Mouse (Mus musculus): ENCODE measurements at regions not wholly inside any gene's neighbourhood (a gene's known extent, or its start where the extent isn't known, plus 50 kb on each side); places are given as distances from the start of the nearest gene placed in this dataset.
A peak's percentile ranks its signal among the peaks of the same experiment; 100 is the strongest.

DNA sequence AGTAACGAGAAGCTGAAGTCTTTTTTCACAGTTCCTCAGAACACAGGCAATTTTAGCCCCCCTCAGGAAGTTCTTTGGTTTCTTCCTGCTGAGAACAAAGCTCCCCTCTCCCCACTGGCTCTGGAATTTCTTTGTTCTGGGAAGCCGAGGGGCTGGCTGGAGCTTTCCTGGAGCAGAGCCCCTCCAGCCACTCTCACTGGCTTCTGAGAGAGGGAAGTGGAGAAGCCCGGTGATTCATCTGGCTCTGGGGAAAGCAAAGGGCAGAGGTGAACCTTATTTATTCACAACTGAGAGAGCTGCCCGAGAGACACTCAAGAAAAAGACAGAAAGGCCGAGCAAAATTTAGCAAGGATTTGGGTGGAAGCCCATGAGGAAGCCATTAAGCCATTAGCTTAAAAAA, 63.9 kb downstream of the Ddx3x start:
- peak; percentile 46 to 51 for DNase-seq (ENCODE audit: low spot score in 2 of 2)

DNA sequence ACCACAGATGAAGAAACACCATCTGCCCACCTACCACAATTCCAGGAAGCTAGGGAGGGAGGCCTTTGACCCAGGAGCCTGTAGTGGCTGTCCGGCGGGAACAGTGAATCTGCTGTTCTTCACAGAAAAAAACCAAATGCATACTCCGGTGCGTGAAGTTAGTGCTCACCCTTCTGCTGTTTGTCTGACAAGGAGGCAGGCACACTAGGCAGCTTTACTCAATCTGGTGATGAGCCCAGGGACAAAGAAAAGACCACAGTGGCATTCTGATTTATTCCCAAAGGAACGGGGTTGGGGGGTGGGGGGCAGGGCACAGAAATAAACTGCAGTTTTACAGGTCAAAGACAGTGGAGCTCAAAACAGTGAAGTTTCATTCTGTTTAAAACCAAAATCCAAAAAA, 64.4 kb downstream of the Ddx3x start:
- DNase-seq (ENCODE audit: low spot score in 2 of 2) = no peak

GRCm38 (mm10) chrX:13346011-13346631, 65.4 kb downstream of the Ddx3x start:
- no peak for DNase-seq (ENCODE audit: low spot score in 2 of 2)

DNA sequence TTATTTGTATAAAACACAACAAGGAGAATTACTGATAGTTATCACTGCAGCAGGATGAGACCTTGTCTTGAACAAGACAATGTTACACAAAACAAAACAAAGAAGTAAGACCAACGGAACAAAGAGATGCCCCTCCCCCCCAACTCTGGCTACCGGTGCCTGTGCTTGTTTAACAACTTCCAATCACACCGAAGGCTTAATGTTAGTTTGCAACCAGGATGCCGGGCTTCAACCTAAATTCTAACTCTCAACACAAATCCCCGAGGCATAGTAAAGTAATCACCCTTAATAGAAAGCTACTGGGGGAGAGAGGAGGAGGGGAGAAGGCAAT, 65.9 kb downstream of the Ddx3x start:
- no peak for DNase-seq (ENCODE audit: low spot score in 2 of 2)

- DNase-seq (ENCODE audit: low spot score in 2 of 2) = peak; percentile 81 to 83
These were observed 66.5 kb downstream of the Ddx3x start for GRCm38 (mm10) chrX:13347027-13347840.

DNA sequence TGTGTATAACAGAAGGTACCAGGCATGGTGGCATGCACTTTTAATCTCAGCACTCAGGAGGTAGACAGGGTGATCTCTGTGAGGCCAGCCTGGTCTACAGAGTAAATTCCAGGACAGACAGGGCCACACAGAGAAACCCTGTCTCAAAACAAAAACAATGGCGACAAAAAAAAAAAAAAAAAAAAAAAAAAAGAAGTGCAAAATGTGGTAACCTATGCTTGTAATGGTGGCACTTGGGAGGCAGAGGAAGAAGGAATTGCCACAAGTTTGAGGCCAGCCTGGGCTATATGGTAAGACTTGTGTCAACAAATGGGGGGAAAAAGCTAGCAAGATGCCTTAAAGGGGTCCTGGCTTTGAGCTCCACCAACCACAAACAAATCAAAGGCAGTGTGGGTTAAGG, 67.6 kb downstream of the Ddx3x start:
- no peak for DNase-seq (ENCODE audit: low spot score in 2 of 2)

GRCm38 (mm10) chrX:13350461-13350860, 69.7 kb downstream of the Ddx3x start:
- DNase-seq (ENCODE audit: low spot score in 2 of 2) = peak; percentile 25 to 69

DNA sequence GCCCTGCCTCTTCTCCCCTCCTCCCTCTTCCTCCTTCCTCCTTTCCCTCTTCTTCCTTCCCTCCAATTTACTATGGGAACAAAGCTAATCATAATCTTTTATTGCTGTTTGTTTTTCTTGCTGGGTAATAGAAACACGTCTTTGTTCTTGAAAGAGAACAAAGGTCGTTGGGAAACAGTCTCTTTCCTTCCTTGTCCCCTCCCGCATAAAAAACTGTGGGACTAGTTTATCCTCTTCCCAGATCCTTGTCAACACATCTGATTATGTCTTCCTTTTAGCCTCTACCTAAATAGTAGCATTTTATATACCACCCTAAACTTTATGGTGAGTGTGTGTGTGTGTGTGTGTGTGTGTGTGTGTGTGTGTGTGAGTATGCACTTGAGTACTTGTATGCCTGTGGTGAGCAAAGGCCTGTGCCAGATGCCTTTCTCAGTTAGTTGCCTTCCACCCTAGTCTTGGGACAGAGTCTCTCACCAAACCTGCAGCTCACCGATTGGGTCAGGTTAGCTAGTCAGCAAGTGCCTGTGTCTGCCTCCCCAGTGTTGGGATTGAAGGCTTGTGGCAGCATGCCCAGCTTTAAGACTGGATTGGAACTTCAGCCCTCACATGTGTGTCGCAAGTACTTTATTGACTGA, 76.5 kb downstream of the Ddx3x start:
- no peak for DNase-seq (ENCODE audit: low spot score in 2 of 2)

- no peak for DNase-seq (ENCODE audit: low spot score in 2 of 2)
These were observed 77.2 kb downstream of the Ddx3x start for GRCm38 (mm10) chrX:13357973-13358372.

DNA sequence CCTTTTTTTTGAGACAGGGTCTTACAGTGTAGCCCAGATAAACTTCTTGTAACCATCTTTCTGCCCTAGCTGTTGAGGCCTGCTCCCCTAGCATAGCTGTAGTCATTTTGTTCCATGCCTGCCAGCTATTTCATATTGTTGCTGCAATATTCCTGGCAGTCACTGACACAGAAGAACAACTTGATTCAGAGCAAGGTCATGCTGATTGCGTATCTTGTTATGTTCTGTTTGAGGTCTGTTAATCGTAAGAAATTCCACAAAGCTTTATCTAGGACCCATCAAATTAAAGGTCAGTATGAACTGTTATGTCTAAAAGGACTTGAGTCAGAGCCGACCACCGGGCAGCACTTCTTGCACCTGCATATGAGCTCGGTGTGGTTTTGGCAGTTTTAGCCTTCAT, 79.7 kb downstream of the Ddx3x start:
- no peak for DNase-seq (ENCODE audit: low spot score in 2 of 2)

- no peak for DNase-seq (ENCODE audit: low spot score in 2 of 2)
These were observed 89.5 kb downstream of the Ddx3x start for GRCm38 (mm10) chrX:13370319-13370718.

GRCm38 (mm10) chrX:13372752-13373151, 92.0 kb downstream of the Ddx3x start:
- DNase-seq (ENCODE audit: low spot score in 2 of 2) = no peak

DNA sequence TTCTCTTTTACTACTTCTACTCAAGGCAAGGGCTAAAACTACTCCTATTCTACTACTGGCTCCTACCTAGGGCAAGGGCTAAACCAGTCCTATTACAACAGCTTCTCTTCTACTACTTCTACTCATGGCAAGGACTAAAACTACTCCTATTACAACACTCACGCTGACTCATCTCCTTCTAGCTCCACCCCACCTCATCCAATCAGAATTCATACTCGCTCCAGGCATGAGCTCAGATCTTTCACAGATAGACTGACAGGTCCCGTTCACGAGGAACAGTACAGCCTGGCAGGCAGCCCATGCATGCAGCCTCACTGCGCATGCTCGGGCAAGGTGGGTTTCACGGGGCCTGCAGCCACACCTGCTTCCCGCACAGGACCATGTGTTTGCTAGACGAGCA, 79.6 kb upstream of the Nyx start:
- no peak for DNase-seq (ENCODE audit: low spot score in 2 of 2)

DNA sequence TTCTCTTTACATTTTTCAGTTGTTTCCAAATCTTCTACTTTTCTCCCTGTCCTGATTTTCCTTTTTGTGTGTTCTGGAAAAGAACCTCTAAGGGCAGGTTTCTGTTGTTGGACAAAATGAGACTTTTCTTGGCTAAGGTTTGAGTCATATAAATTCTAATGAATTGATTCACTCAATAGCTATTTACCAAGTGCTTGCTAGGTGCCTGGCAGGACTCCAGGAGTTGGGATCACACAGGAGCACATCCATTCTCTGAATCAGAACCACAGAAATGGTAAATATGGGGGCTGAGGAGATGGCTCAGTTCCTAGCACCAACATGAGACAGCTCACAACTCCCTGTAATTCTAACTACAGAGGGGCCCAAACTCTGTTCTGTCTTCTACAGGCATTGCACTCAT, 67.4 kb upstream of the Nyx start:
- no peak for DNase-seq (ENCODE audit: low spot score in 2 of 2)

DNA sequence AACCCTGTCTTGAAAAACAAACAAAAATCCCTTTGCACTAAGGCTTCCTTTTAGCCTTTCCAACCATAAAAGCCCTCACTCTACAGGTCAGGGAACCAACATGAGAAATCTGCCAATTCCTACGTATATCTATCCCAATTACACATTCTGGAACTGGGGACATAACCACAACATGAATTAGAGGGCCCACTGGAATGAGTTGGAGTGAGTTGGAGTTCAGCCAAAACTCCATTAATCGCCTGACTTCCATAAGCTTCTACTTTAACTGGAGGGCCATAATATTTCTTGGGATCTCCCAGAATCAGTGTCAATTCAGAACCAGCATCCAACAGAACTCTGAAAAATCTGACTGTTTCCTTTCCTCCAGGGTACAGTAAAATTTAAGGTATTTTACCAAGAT, 53.2 kb upstream of the Nyx start:
- DNase-seq (ENCODE audit: low spot score in 2 of 2) = no peak

DNA sequence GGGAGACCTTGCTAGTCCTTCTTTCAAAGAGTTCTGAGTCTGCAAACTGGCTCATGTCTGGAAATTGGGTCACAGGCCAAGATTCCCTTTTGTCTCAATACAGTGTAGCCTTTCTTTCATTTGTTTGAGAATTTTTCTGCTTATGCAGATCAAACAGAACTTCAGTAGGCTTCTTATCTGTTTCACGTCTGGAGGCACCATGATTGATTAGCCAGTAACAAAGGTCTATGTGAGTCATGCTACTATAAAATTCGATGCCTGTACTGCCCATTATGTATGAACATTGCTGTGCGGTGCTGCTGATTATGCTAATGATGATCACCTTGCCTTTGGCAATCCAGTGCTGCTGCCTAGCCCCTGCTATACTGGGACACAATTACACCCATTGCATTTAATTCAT, 52.8 kb upstream of the Nyx start:
- DNase-seq (ENCODE audit: low spot score in 2 of 2) = no peak
